Mouse (Mus musculus) frontal cortex, adult (tissue): ENCODE data around the gene Itgb5.

ENCODE experiments used
- ATAC-seq: cut with Nextera tagmentation; 2 replicates; pipeline ENCODE4 v1.9.2; 2017; ENCODE audit warnings: mild to moderate bottlenecking, moderate library complexity, mixed read lengths; ENCODE audit not compliant: low TSS enrichment

Itgb5 gene

GRCm38 (mm10) chr16:33878041-33878783, 48.7 kb downstream of the Itgb5 start:
- ATAC-seq: no peak

- ATAC-seq: no peak
Observed at GRCm38 (mm10) chr16:33879031-33879430, 49.6 kb downstream of the Itgb5 start.

DNA sequence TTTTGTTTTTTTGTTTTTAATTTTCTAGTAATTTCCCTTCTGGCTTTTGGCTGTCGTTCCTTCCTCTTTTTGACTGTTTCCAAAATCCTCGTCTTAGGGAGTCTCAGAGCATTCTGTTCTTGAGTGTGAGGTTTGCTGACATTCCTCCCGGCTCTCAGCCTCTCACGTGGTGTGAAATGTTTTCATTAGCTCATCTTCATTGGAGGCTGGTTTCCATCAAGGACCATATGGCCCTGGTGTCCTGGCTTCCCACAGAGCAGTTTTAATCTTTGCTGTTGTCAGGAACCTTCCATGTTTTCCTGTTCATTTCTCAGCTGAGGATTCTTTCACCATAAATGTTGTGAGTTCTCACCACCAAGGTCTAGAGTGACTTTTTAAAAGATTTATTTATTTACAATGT, 50.1 kb downstream of the Itgb5 start:
- ATAC-seq: no peak

DNA sequence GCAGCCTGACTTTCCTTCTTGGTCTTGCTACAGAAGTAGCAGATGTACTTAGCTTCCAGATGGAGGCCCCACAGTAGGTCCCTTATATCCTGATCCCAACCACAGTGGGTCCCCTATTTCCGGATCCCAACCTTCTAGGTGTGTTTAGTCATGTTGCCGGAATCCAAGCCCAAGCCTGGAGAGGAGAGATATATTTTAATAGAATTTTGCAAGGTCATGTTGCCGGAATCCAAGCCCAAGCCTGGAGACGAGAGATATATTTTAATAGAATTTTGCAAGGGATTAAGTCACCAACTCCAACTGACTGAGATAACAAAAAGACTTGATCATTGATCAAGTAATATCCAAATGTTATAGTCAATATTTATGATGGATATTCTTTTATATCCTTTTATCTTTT, 51.3 kb downstream of the Itgb5 start:
- no peak for ATAC-seq

- peak; percentile 57 for ATAC-seq
Observed at GRCm38 (mm10) chr16:33882540-33882939, 53.1 kb downstream of the Itgb5 start.

GRCm38 (mm10) chr16:33883046-33883975, 53.8 kb downstream of the Itgb5 start:
- ATAC-seq: peak; percentile 87

- ATAC-seq: no peak
Observed at GRCm38 (mm10) chr16:33884201-33884600, 54.7 kb downstream of the Itgb5 start.

GRCm38 (mm10) chr16:33885021-33885471, 55.6 kb downstream of the Itgb5 start:
- ATAC-seq: no peak

- no peak for ATAC-seq
Observed at GRCm38 (mm10) chr16:33885671-33886328, 56.3 kb downstream of the Itgb5 start.

GRCm38 (mm10) chr16:33886665-33887064, 57.2 kb downstream of the Itgb5 start:
- ATAC-seq: no peak

DNA sequence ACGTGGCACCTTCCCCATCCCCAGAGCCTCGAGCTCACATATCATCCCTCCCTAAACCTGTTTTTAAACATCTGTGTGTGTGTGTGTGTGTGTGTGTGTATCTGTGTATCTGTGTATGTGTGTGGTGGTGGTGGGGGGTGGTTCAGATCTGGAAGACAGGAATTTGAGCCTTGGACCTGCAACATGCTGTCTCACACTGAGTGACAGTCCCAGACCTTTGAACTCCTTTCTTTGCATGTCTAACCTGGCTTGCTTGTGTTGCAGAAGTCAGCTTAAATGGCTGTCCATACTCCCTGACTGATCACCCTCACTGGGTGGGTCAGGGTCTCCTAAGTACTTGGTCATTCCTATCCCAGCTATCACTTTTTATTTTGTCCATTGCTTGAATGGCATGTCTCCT, 58.5 kb downstream of the Itgb5 start:
- no peak for ATAC-seq

GRCm38 (mm10) chr16:33889000-33889607, 59.6 kb downstream of the Itgb5 start:
- ATAC-seq: no peak

DNA sequence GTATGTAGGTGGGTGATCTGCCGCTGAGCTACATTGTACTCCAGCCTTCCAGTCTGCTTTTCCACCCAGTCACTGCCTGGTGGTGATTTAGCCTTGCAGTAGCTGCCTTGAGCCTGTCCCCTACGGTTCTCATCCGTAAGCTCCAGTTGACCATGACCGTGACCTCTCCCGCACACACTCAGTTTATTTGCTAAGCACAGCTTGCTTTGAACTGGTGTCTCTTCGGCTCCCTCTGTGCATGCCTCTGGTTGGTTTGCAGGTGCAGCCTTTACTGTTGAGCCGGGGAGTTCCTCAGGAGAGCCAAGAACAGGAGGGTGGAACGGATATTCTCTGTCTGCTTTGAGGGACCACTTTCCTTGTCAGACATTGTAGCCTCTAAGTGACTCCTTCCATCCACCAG, 61.6 kb downstream of the Itgb5 start:
- ATAC-seq: no peak

DNA sequence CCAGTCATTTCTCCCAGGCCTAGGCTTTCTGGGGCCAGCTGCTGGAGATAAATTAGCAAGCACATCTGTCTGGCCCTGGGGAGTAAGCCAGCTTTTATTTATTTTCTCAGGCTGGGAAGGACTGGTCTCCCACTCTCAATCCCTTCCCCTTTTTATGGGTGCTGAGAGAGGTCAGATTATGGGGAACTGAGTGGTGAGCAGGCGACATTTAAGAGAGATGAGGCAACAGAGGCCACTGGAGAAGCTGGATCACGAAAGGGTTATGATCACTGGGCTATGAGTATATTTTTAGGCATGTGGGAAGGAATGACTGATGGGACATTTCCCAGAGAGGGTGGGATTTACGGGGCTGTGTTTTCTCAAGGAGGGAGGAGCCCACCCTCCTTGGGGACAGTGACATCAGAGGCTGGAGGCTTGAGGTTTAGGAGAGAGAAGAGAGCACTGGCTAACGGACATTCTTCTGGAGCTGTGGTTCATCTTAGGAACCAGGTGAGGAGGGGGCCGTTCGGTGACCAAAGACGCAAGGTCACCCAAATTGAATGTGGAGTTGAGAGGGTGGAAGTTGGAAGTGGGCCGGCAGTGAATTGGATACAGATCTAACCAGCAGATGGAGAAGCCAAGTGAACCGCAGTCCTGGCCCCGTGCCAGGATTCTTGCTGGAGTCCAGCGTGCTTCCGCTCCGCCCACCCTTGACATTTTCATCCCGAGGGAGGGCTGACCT, 62.3 kb downstream of the Itgb5 start:
- ATAC-seq: peak; percentile 47; the same call in 1 of the 2 replicates

GRCm38 (mm10) chr16:33892539-33892938, 63.1 kb downstream of the Itgb5 start:
- no peak for ATAC-seq

DNA sequence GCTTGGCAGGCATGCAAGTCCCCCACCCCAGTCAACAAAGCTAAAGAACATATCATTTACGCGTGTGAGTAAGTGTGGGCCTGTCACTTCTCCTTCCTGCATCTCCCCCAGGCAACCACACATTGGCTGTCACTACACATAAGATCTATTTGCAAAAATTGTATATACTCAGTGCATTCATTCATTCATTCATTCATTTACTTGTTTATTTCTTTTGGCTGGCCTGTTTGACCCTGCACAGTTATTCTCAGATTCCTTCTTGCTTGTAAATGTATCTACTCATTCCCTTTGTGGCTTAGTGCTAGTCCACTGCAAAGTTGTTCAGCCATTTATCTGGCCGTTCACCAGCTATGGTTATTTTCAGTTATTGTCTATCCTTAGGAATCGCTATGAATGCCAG, 64.3 kb downstream of the Itgb5 start:
- ATAC-seq: no peak

DNA sequence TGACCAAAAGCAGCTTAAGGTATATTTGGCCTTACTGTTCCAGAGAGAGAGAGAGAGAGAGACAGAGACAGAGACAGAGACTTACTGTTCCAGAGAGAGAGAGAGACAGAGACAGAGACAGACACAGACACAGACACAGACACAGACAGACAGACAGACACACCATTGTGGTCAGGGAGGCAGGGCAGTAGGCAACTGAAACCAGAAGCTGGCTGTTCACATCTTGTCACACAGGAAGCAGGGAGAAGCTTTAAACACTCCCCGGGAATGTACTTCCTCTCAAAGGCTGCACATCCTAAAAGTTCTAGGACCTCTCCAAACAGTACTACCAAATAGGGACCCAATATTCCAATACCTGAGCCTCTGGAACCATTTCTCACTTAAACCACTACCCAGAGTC, 65.0 kb downstream of the Itgb5 start:
- no peak for ATAC-seq

- ATAC-seq: no peak
Observed at GRCm38 (mm10) chr16:33895690-33896089, 66.2 kb downstream of the Itgb5 start.

DNA sequence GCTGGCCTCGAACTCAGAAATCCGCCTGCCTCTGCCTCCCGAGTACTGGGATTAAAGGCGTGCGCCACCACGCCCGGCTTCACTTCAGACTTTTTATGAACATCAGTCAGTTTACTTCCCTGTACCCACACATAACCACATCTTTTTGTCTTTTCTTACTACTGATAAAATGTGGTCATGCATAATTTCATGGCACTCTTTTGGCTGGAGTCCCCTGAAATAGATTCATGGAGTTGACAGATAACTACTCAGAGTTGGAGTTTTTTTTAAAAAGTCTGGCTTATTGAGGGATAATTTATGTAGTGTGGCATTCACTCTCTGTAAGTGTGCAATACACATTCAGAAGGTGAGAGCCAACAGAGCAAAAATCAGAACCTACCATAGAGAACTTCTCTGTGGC, 67.3 kb downstream of the Itgb5 start:
- no peak for ATAC-seq

GRCm38 (mm10) chr16:33903664-33904441, 74.4 kb downstream of the Itgb5 start:
- ATAC-seq: no peak
